Mouse (Mus musculus) C2C12 (cell line): Measurements from ENCODE around the gene Col2a1. TPM values are rescaled to one million over a fixed set of nuclear protein-coding genes. Genes with fewer than 3 reads are reported as not detected.

Source experiments
- H3K27me3 ChIP-seq: one replicate; pipeline ENCODE4 v1.6.1; 2011; ENCODE audit not compliant: control insufficient read depth, insufficient read depth, insufficient read length
- H3K36me3 ChIP-seq: one replicate; pipeline ENCODE4 v1.6.1; 2011; ENCODE audit not compliant: control insufficient read depth, insufficient read depth
- H3K4me3 ChIP-seq: one replicate; pipeline ENCODE4 v1.5.1; 2011; ENCODE audit warnings: mild to moderate bottlenecking, control low read depth; ENCODE audit not compliant: poor library complexity, insufficient read depth, severe bottlenecking
- H3K79me2 ChIP-seq: one replicate; pipeline ENCODE4 v1.6.1; 2011; ENCODE audit not compliant: control insufficient read depth, insufficient read depth
- H3K79me3 ChIP-seq: one replicate; pipeline ENCODE4 v1.6.1; 2011; ENCODE audit warnings: low read depth, control low read depth
- H3ac ChIP-seq: one replicate; pipeline ENCODE3; 2011; ENCODE audit warnings: low read depth; ENCODE audit not compliant: control insufficient read depth, insufficient read length
- CEBPB ChIP-seq: IDR thresholded peaks from one replicate; pipeline ENCODE4 v1.6.1; 2011; ENCODE audit warnings: low read depth, mild to moderate bottlenecking, control low read depth, moderate library complexity
- CTCF ChIP-seq: IDR thresholded peaks from one replicate; pipeline ENCODE4 v1.5.1; 2011; ENCODE audit not compliant: control insufficient read depth, insufficient read depth, insufficient read length
- FOSL1 ChIP-seq: IDR thresholded peaks from one replicate; pipeline ENCODE4 v1.8.0; 2011; ENCODE audit warnings: mild to moderate bottlenecking, low read length; ENCODE audit not compliant: poor library complexity, insufficient read depth, severe bottlenecking
- MAX ChIP-seq: IDR thresholded peaks from one replicate; pipeline ENCODE4 v1.6.1; 2011; ENCODE audit warnings: mild to moderate bottlenecking, control low read depth
- MYOD1 ChIP-seq: IDR thresholded peaks from one replicate; pipeline ENCODE4 v1.6.1; 2011; ENCODE audit warnings: low read depth; ENCODE audit not compliant: control insufficient read depth, insufficient read length
- MYOG ChIP-seq: IDR thresholded peaks from one replicate; pipeline ENCODE4 v1.6.1; 2011; ENCODE audit not compliant: control insufficient read depth, insufficient read length; ENCODE audit errors: extremely low read depth
- USF1 ChIP-seq: IDR thresholded peaks from one replicate; pipeline ENCODE4 v1.6.1; 2011; ENCODE audit warnings: low read depth, mild to moderate bottlenecking, control low read depth, moderate library complexity
- polyA plus RNA-seq: library from polyadenylated mRNA; unstranded; fragments of >200 nt; fragmentation: generic; extraction: Trizol; gene quantifications from one replicate; pipeline ENCODE4 v1.2.1, GENCODE M21; 2012; ENCODE audit warnings: missing spikeins

Col2a1 gene
- polyA plus RNA-seq, 1 experiment, result 0.06 TPM

DNA sequence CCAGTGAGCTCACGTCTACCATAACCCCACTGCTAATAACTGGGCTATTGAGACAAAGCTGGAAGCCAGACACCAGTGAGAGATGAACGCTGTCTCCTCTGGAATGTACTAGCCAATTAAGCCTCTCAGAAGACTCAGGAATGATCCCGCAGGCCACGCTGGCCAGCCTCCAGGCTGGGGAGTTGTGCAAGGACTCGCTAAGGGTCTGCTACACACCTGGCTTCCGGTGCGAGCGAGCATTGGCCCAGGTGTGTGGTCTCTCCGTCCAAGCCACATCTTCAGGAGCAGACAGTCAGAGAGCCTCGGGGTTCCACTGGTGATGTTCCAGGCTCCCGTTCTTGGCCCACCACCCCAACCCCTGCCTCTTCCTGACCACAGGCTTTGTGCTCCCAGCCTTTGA is 48.1 kb downstream of the Col2a1 start:
- Histone ChIP-seq H3ac (no peak overlapping the region), H3K79me3 (no peaks in the 10 kb centered on the region), H3K4me3 (no peak overlapping the region), H3K27me3 (peaks cover 43% of the 10 kb centered on the region), H3K79me2 (no peaks in the 10 kb centered on the region), H3K36me3 (no peaks in the 10 kb centered on the region)
- no peak for TF ChIP-seq MYOD1
- no peak for TF ChIP-seq CTCF
- TF ChIP-seq FOSL1, result no peak

DNA sequence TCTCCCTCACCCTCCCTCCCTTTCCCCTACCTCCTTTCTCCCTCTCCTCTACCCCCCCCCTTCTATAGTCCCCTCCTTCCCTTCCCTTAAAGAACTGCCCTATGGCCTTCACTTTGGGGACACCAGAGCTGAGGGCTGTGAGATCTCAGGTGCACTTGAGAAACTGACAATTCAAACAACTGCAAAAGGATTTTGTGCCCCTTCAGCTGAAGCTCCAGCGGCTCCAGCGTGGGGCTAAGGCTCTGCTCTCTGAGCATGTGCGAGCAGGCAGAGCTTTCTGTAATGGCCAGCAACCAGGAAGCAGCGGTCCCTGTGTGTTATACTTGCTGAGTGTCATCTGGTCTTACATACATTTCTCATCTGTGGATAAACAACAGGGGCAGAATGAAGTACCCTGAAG is 48.8 kb downstream of the Col2a1 start:
- no peaks in the 10 kb centered on the region for H3K36me3 ChIP-seq
- no peaks in the 10 kb centered on the region for H3K79me2 ChIP-seq
- peaks cover 46% of the 10 kb centered on the region for H3K27me3 ChIP-seq
- TF ChIP-seq MYOD1 (no peak), CEBPB (no peak), CTCF (no peak), USF1 (no peak), MYOG (no peak), FOSL1 (no peak), MAX (no peak)
- H3K79me3 ChIP-seq, result no peaks in the 10 kb centered on the region
- no peak overlapping the region for H3K4me3 ChIP-seq
- H3ac ChIP-seq, result no peak overlapping the region

DNA sequence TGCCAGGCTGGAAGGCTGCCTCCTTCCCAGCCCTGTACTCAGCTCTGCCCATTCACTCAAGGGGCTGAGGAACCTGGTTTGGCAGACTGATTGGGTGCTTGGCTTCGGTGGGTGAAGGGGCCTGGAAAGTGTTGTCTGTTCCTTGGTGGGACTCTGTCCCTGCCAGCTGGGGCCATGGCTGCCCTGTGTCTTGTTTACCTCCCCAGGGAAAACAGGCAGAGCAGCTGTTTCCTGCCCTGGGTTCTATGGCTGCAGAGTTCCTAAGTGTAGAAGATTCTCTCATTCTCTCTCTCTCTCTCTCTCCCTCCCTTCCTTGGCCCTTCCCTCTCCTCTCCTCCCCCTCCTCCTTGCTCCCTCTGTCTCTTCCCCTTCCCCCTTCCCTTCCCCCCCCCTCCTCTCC is 49.2 kb downstream of the Col2a1 start:
- H3K4me3 ChIP-seq, result no peak overlapping the region
- no peak for TF ChIP-seq MAX
- no peak for TF ChIP-seq FOSL1
- no peak for TF ChIP-seq MYOD1
- no peak for TF ChIP-seq CEBPB
- no peak for TF ChIP-seq USF1
- no peak for TF ChIP-seq CTCF
- no peak for TF ChIP-seq MYOG
- H3K79me3 ChIP-seq, result no peaks in the 10 kb centered on the region
- peaks cover 46% of the 10 kb centered on the region for H3K27me3 ChIP-seq
- H3K36me3 ChIP-seq, result no peaks in the 10 kb centered on the region
- no peaks in the 10 kb centered on the region for H3K79me2 ChIP-seq
- H3ac ChIP-seq, result no peak overlapping the region

DNA sequence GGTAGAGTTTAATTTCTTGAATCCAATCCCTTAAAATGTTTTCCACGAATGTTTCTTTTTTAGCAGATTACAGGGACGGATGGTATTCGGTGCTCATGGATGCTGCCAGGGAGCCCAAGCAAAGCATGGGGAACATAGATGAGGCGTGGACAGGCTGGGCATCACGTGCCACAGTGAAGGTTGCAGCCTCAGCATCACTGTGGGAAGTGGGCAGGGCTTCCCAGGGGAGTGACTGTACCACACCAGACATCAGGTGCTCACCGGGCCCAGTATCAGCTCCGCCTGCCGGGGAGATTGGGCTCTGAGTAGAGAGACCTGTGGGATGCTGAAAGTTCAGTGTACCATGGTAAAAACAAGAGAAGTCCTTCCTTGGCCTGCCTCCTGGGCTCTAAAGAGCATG is 49.8 kb downstream of the Col2a1 start:
- Histone ChIP-seq H3K79me3 (no peaks in the 10 kb centered on the region), H3K36me3 (no peaks in the 10 kb centered on the region), H3K4me3 (no peak overlapping the region), H3ac (no peak overlapping the region), H3K79me2 (no peaks in the 10 kb centered on the region), H3K27me3 (peaks cover 45% of the 10 kb centered on the region)
- TF ChIP-seq CEBPB (no peak), USF1 (peak; percentile 22)

DNA sequence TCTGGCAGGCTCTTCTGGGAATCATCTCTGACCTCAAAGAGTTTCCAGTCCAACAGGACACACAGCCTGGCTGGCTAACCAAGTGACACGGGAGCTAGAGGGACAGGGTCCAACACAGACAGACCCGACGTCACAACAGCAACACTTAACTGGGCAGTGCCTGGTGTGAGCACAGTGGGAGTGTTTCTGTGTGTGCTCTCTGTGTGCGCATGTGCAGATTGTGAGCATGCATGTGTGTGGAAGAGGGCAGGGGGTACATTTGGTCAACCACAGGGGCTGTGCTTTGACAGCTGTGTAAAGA is 51.7 kb downstream of the Col2a1 start:
- H3K79me2 ChIP-seq, result no peaks in the 10 kb centered on the region
- no peak overlapping the region for H3K4me3 ChIP-seq
- no peaks in the 10 kb centered on the region for H3K79me3 ChIP-seq
- H3K27me3 ChIP-seq, result peaks cover 51% of the 10 kb centered on the region
- TF ChIP-seq FOSL1, result no peak
- TF ChIP-seq USF1, result no peak
- no peak for TF ChIP-seq MYOG
- no peak for TF ChIP-seq CEBPB
- H3ac ChIP-seq, result no peak overlapping the region
- H3K36me3 ChIP-seq, result no peaks in the 10 kb centered on the region

DNA sequence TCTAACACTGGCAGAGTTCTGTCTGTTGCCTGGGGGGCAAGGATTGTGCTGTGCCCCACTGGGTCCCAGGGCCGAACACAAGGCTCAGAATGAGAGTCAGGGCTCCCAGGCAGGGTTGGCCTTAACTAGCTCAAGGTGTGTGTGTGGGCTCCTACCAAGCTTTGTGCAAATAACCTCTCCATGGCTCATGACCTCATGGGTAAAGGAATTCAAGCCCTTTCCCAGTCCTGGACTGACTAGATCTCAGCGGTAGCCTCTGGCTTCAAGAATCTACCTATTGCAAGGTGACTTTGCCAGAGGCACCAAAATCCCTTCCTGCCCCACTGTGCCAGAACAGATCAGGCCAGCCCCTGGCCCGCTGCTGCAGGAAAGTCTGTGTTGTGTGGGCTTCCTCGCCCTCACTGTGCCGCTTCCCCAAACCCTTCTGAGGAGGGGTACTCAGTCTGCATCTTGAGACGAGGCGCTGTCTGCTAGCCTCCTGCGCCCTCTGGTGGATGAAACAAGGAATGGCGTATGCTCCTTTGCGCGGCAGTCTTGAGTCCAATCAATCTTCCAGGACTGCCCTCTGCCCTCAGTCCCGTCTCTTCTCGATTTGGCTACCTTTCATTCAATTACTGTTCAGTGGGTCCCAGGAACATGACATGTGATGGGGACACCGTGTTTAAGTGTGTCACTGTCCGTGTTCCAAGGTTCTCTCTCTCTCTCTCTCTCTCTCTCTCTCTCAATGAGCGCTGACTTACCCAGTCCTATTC is 52.2 kb downstream of the Col2a1 start:
- H3K79me2 ChIP-seq, result no peaks in the 10 kb centered on the region
- no peaks in the 10 kb centered on the region for H3K79me3 ChIP-seq
- TF ChIP-seq CTCF (peak; percentile 88), MAX (no peak)
- H3K4me3 ChIP-seq, result no peak overlapping the region
- H3K36me3 ChIP-seq, result no peaks in the 10 kb centered on the region
- H3ac ChIP-seq, result no peak overlapping the region
- peaks cover 51% of the 10 kb centered on the region for H3K27me3 ChIP-seq

DNA sequence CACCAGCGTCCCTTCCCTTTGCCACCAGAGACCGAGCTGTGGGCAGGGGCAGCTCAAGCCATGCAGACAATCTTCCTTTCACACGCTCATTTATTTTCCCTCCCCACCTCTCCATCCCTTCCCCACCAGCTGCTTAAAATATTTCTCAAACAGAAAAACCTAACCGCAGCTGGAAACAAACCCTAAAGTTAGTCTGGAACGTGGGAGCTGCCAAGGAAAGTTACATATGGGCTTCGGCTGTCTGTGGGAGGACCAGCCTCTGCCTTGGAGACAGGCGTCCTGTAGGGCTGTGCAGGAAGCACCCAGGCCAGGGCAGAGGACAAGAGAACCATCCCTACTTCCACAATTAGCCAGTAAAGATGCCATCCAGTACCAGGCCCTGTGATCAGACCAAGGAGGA is 54.3 kb downstream of the Col2a1 start:
- Histone ChIP-seq H3K4me3 (no peak overlapping the region), H3K36me3 (no peaks in the 10 kb centered on the region), H3ac (no peak overlapping the region), H3K79me3 (no peaks in the 10 kb centered on the region), H3K79me2 (no peaks in the 10 kb centered on the region), H3K27me3 (peaks cover 40% of the 10 kb centered on the region)
- TF ChIP-seq CEBPB, result no peak
- no peak for TF ChIP-seq MYOD1
- no peak for TF ChIP-seq CTCF
- no peak for TF ChIP-seq MAX
- TF ChIP-seq USF1, result no peak
- TF ChIP-seq FOSL1, result no peak
- no peak for TF ChIP-seq MYOG
